Mouse (Mus musculus) kidney, embryonic 15.5 days (tissue): ENCODE measurements around the gene Gpr3. TPM values are rescaled to one million over a fixed set of nuclear protein-coding genes. Genes with fewer than 3 reads are reported as not detected.

Experiments
- ATAC-seq: fragments of 200-750 bp; cut with Nextera tagmentation; replicated peaks from 2 replicates; pipeline ENCODE4 v1.8.0; 2017; ENCODE audit warnings: moderate TSS enrichment; ENCODE audit not compliant: low FRiP score
- H3K27ac ChIP-seq: fragments of 300-500 bp; sonication (generic); 2 replicates; pipeline ENCODE4 v1.5.1; 2015; ENCODE audit warnings: mild to moderate bottlenecking, inconsistent platforms
- H3K27me3 ChIP-seq: fragments of 300-500 bp; sonication (generic); 2 replicates; pipeline ENCODE4 v1.6.1; 2015; ENCODE audit warnings: inconsistent platforms
- H3K36me3 ChIP-seq: fragments of 300-500 bp; sonication (generic); 2 replicates; pipeline ENCODE4 v1.6.1; 2015; ENCODE audit warnings: inconsistent platforms
- H3K4me1 ChIP-seq: fragments of 300-500 bp; sonication (generic); 2 replicates; pipeline ENCODE4 v1.6.1; 2015; ENCODE audit warnings: inconsistent platforms
- H3K4me2 ChIP-seq: fragments of 300-500 bp; sonication (generic); 2 replicates; pipeline ENCODE4 v1.6.1; 2015; ENCODE audit warnings: moderate library complexity, mild to moderate bottlenecking, inconsistent platforms
- H3K4me3 ChIP-seq: fragments of 300-500 bp; sonication (generic); replicated peaks from 2 replicates; pipeline ENCODE4 v1.5.1; 2015; ENCODE audit warnings: mild to moderate bottlenecking, inconsistent platforms
- H3K9ac ChIP-seq: fragments of 300-500 bp; sonication (generic); 2 replicates; pipeline ENCODE4 v1.6.1; 2015; ENCODE audit warnings: mild to moderate bottlenecking, inconsistent platforms
- H3K9me3 ChIP-seq: fragments of 300-500 bp; sonication (generic); replicated peaks from 2 replicates; pipeline ENCODE4 v1.6.1; 2016; ENCODE audit warnings: inconsistent platforms
- WGBS: fragments of 180-500 bp; shearing (Covaris S2); methylation state at CpG from one replicate; pipeline ENCODE4 v1.1.7; 2015; ENCODE audit warnings: mixed read lengths; 5-methylcytosine and 5-hydroxymethylcytosine counted together
- polyA plus RNA-seq: library from polyadenylated mRNA; unstranded; fragments of >200 nt; fragmentation: Nextera tagmentation; extraction: Ambion mirVana; gene quantifications from 2 replicates; pipeline ENCODE4 v1.2.1, GENCODE M21; 2015

Gene Gpr3
- polyA plus RNA-seq, 1 experiment from 2014 or later: 0.12 TPM

- H3K36me3 ChIP-seq: peaks cover 74% of the 10 kb centered on the region
- H3K4me1 ChIP-seq: peaks cover 45% of the 10 kb centered on the region
- WGBS: 76% methylated on average over 4 of the region's 4 CpGs
- no peak for ATAC-seq
- H3K27ac ChIP-seq: no peak overlapping the region
- H3K9ac ChIP-seq: no peak overlapping the region
- H3K4me3 ChIP-seq: no peak overlapping the region
- H3K27me3 ChIP-seq: no peaks in the 10 kb centered on the region
- no peaks in the 10 kb centered on the region for H3K9me3 ChIP-seq
- no peak overlapping the region for H3K4me2 ChIP-seq
These were observed 17.3 kb downstream of the Gpr3 start for GRCm38 (mm10) chr4:133195014-133195413.

GRCm38 (mm10) chr4:133194482-133194881 lies 17.9 kb downstream of the Gpr3 start:
- no peak overlapping the region for H3K9ac ChIP-seq
- H3K9me3 ChIP-seq: no peaks in the 10 kb centered on the region
- H3K4me2 ChIP-seq: no peak overlapping the region
- peaks cover 79% of the 10 kb centered on the region for H3K36me3 ChIP-seq
- no peak for ATAC-seq
- 83% methylated on average over 11 of the region's 11 CpGs for WGBS
- H3K27me3 ChIP-seq: no peaks in the 10 kb centered on the region
- peaks cover 40% of the 10 kb centered on the region for H3K4me1 ChIP-seq
- no peak overlapping the region for H3K27ac ChIP-seq
- H3K4me3 ChIP-seq: no peak overlapping the region

GRCm38 (mm10) chr4:133189396-133189795 lies 22.9 kb downstream of the Gpr3 start:
- Histone ChIP-seq H3K9ac (no peak overlapping the region), H3K4me3 (no peak overlapping the region), H3K27me3 (no peaks in the 10 kb centered on the region), H3K27ac (no peak overlapping the region), H3K4me2 (no peak overlapping the region), H3K4me1 (peaks cover 18% of the 10 kb centered on the region), H3K36me3 (peaks cover 93% of the 10 kb centered on the region), H3K9me3 (no peaks in the 10 kb centered on the region)
- no peak for ATAC-seq
- 63% methylated on average over 10 of the region's 10 CpGs for WGBS

GRCm38 (mm10) chr4:133186856-133187255 lies 25.5 kb downstream of the Gpr3 start:
- 93% methylated on average over 5 of the region's 5 CpGs for WGBS
- no peak for ATAC-seq

GRCm38 (mm10) chr4:133185893-133186292 lies 26.4 kb downstream of the Gpr3 start:
- Histone ChIP-seq H3K9me3 (no peaks in the 10 kb centered on the region), H3K27me3 (no peaks in the 10 kb centered on the region), H3K36me3 (peaks cover 79% of the 10 kb centered on the region), H3K4me3 (no peak overlapping the region), H3K4me2 (no peak overlapping the region), H3K4me1 (peaks cover 35% of the 10 kb centered on the region), H3K27ac (peak overlapping the region; percentile 87), H3K9ac (no peak overlapping the region)
- no peak for ATAC-seq
- WGBS: 68% methylated on average over 8 of the region's 8 CpGs

More at GRCm38 (mm10) chr4:133186856-133187255, 25.5 kb downstream of the Gpr3 start:
- Histone ChIP-seq H3K4me1 (peaks cover 35% of the 10 kb centered on the region), H3K36me3 (peaks cover 79% of the 10 kb centered on the region), H3K27me3 (no peaks in the 10 kb centered on the region), H3K4me3 (no peak overlapping the region), H3K27ac (no peak overlapping the region), H3K9me3 (no peaks in the 10 kb centered on the region), H3K9ac (no peak overlapping the region), H3K4me2 (no peak overlapping the region)

GRCm38 (mm10) chr4:133184898-133185665 lies 27.3 kb downstream of the Gpr3 start:
- 20% methylated on average over 15 of the region's 15 CpGs for WGBS
- H3K9me3 ChIP-seq: no peaks in the 10 kb centered on the region
- H3K4me1 ChIP-seq: peaks cover 35% of the 10 kb centered on the region
- no peak overlapping the region for H3K9ac ChIP-seq
- H3K27me3 ChIP-seq: no peaks in the 10 kb centered on the region
- H3K27ac ChIP-seq: peak overlapping the region; percentile 87
- peaks cover 78% of the 10 kb centered on the region for H3K36me3 ChIP-seq
- no peak for ATAC-seq
- no peak overlapping the region for H3K4me3 ChIP-seq
- no peak overlapping the region for H3K4me2 ChIP-seq

GRCm38 (mm10) chr4:133184031-133184897 lies 28.1 kb downstream of the Gpr3 start:
- Histone ChIP-seq H3K27me3 (no peaks in the 10 kb centered on the region), H3K4me2 (no peak overlapping the region), H3K9me3 (no peaks in the 10 kb centered on the region), H3K9ac (no peak overlapping the region), H3K27ac (peak overlapping the region; percentile 87), H3K4me1 (peaks cover 35% of the 10 kb centered on the region), H3K4me3 (no peak overlapping the region), H3K36me3 (peaks cover 78% of the 10 kb centered on the region)
- no peak for ATAC-seq
- WGBS: 50% methylated on average over 14 of the region's 14 CpGs

GRCm38 (mm10) chr4:133182439-133183033 lies 29.8 kb downstream of the Gpr3 start:
- Histone ChIP-seq H3K4me1 (peaks cover 35% of the 10 kb centered on the region), H3K27me3 (no peaks in the 10 kb centered on the region), H3K36me3 (peaks cover 78% of the 10 kb centered on the region), H3K4me3 (no peak overlapping the region), H3K9me3 (no peaks in the 10 kb centered on the region), H3K27ac (no peak overlapping the region), H3K9ac (no peak overlapping the region), H3K4me2 (no peak overlapping the region)
- WGBS: 92% methylated on average over 8 of the region's 8 CpGs
- no peak for ATAC-seq

GRCm38 (mm10) chr4:133179258-133179657 lies 33.1 kb downstream of the Gpr3 start:
- Histone ChIP-seq H3K36me3 (peaks cover 64% of the 10 kb centered on the region), H3K4me2 (no peak overlapping the region), H3K27ac (no peak overlapping the region), H3K4me1 (peaks cover 40% of the 10 kb centered on the region), H3K9ac (no peak overlapping the region), H3K27me3 (no peaks in the 10 kb centered on the region), H3K9me3 (no peaks in the 10 kb centered on the region), H3K4me3 (no peak overlapping the region)
- WGBS: 91% methylated on average over 7 of the region's 7 CpGs
- no peak for ATAC-seq

- ATAC-seq: no peak
- peaks cover 64% of the 10 kb centered on the region for H3K36me3 ChIP-seq
- no peak overlapping the region for H3K4me2 ChIP-seq
- 81% methylated on average over 5 of the region's 5 CpGs for WGBS
- no peaks in the 10 kb centered on the region for H3K27me3 ChIP-seq
- no peak overlapping the region for H3K4me3 ChIP-seq
- no peak overlapping the region for H3K9ac ChIP-seq
- H3K4me1 ChIP-seq: peaks cover 38% of the 10 kb centered on the region
- no peak overlapping the region for H3K27ac ChIP-seq
- H3K9me3 ChIP-seq: no peaks in the 10 kb centered on the region
These were observed 34.0 kb downstream of the Gpr3 start for GRCm38 (mm10) chr4:133178305-133178704.

- no peak overlapping the region for H3K9ac ChIP-seq
These were observed 35.5 kb downstream of the Gpr3 start for GRCm38 (mm10) chr4:133176761-133177403.

More at GRCm38 (mm10) chr4:133176761-133177403, 35.5 kb downstream of the Gpr3 start:
- peaks cover 53% of the 10 kb centered on the region for H3K36me3 ChIP-seq
- peak overlapping the region; percentile 82; the same call in 1 of the 2 replicates for H3K27ac ChIP-seq
- no peaks in the 10 kb centered on the region for H3K9me3 ChIP-seq
- WGBS: 67% methylated on average over 18 of the region's 18 CpGs
- peaks cover 41% of the 10 kb centered on the region for H3K4me1 ChIP-seq
- no peak for ATAC-seq
- H3K27me3 ChIP-seq: no peaks in the 10 kb centered on the region
- H3K4me3 ChIP-seq: no peak overlapping the region
- H3K4me2 ChIP-seq: no peak overlapping the region
